Mouse (Mus musculus) midbrain, embryonic 13.5 days (tissue): ENCODE data around the gene Grip2. TPM values are rescaled to one million over a fixed set of nuclear protein-coding genes. Genes with fewer than 3 reads are reported as not detected.
A peak's percentile ranks its signal among the peaks of the same experiment; 100 is the strongest.

ENCODE experiments used
- ATAC-seq: fragments of 200-750 bp; cut with Nextera tagmentation; 2 replicates; pipeline ENCODE4 v1.8.0; 2017; ENCODE audit warnings: mild to moderate bottlenecking, moderate TSS enrichment, moderate library complexity
- H3K27ac ChIP-seq: fragments of 300-500 bp; sonication (generic); 2 replicates; pipeline ENCODE4 v1.5.1; 2015; ENCODE audit warnings: inconsistent platforms, mild to moderate bottlenecking, moderate library complexity
- H3K27me3 ChIP-seq: fragments of 300-500 bp; sonication (generic); 2 replicates; pipeline ENCODE4 v1.6.1; 2015; ENCODE audit warnings: mild to moderate bottlenecking, inconsistent platforms
- H3K36me3 ChIP-seq: fragments of 300-500 bp; sonication (generic); 2 replicates; pipeline ENCODE4 v1.6.1; 2015; ENCODE audit warnings: mild to moderate bottlenecking, inconsistent platforms
- H3K4me1 ChIP-seq: fragments of 300-500 bp; sonication (generic); replicated peaks from 2 replicates; pipeline ENCODE4 v1.6.1; 2015; ENCODE audit warnings: inconsistent platforms
- H3K4me2 ChIP-seq: fragments of 300-500 bp; sonication (generic); replicated peaks from 2 replicates; pipeline ENCODE4 v1.6.1; 2015; ENCODE audit warnings: moderate library complexity, mild to moderate bottlenecking, inconsistent platforms
- H3K4me3 ChIP-seq: fragments of 300-500 bp; sonication (generic); replicated peaks from 2 replicates; pipeline ENCODE4 v1.5.1; 2015; ENCODE audit warnings: mild to moderate bottlenecking, inconsistent platforms
- H3K9ac ChIP-seq: fragments of 300-500 bp; sonication (generic); replicated peaks from 2 replicates; pipeline ENCODE4 v1.6.1; 2015; ENCODE audit warnings: mild to moderate bottlenecking, inconsistent platforms
- H3K9me3 ChIP-seq: fragments of 300-500 bp; sonication (generic); 2 replicates; pipeline ENCODE4 v1.6.1; 2016; ENCODE audit warnings: mild to moderate bottlenecking, inconsistent platforms
- WGBS: fragments of 180-500 bp; shearing (Covaris S2); methylation state at CpG from one replicate; pipeline ENCODE4 v1.1.7; 2015; 5-methylcytosine and 5-hydroxymethylcytosine counted together
- polyA plus RNA-seq: library from polyadenylated mRNA; unstranded; fragments of >200 nt; fragmentation: Nextera tagmentation; extraction: Ambion mirVana; gene quantifications from 2 replicates; pipeline ENCODE4 v1.2.1, GENCODE M21; 2015

Gene Grip2
- polyA plus RNA-seq: 4.4 and 4.8 TPM in 2 replicates

- peak; percentile 37; the same call in 1 of the 2 replicates for ATAC-seq
- 47% methylated on average over 8 of the region's 11 CpGs for WGBS
- Histone ChIP-seq H3K4me2 (no peak within 1 kb of the TSS), H3K36me3 (no peaks in the 10 kb centered on the region), H3K27ac (no peak within 1 kb of the TSS), H3K4me3 (no peak within 1 kb of the TSS), H3K9ac (no peak within 1 kb of the TSS), H3K9me3 (no peaks in the 10 kb centered on the region), H3K27me3 (no peaks in the 10 kb centered on the region), H3K4me1 (no peaks in the 10 kb centered on the region)
Observed at GRCm38 (mm10) chr6:91827016-91827570, at the start of gene Grip2. Gene Grip2, minus strand, starts transcription at chr6:91827250.

- no peak overlapping the region for H3K9ac ChIP-seq
- H3K4me3 ChIP-seq: no peak overlapping the region
- H3K4me1 ChIP-seq: peaks cover 5% of the 10 kb centered on the region
- no peak for ATAC-seq
- peaks cover 7% of the 10 kb centered on the region; the same call in 1 of the 2 replicates for H3K27me3 ChIP-seq
- peaks cover 3% of the 10 kb centered on the region; the same call in 1 of the 2 replicates for H3K9me3 ChIP-seq
- no peak overlapping the region for H3K27ac ChIP-seq
- H3K36me3 ChIP-seq: no peaks in the 10 kb centered on the region
- WGBS: 72% methylated on average over 2 of the region's 2 CpGs
- H3K4me2 ChIP-seq: no peak overlapping the region
Observed at GRCm38 (mm10) chr6:91872781-91873180, 45.7 kb upstream of the Grip2 start.

- Histone ChIP-seq H3K27ac (no peak overlapping the region), H3K36me3 (no peaks in the 10 kb centered on the region), H3K27me3 (no peaks in the 10 kb centered on the region; the same call in 1 of the 2 replicates), H3K4me2 (no peak overlapping the region), H3K4me3 (no peak overlapping the region), H3K9me3 (peaks cover 3% of the 10 kb centered on the region; the same call in 1 of the 2 replicates), H3K9ac (no peak overlapping the region), H3K4me1 (no peaks in the 10 kb centered on the region)
- no peak for ATAC-seq
- WGBS: 89% methylated on average over 5 of the region's 5 CpGs
Observed at GRCm38 (mm10) chr6:91868091-91868490, 41.0 kb upstream of the Grip2 start.

GRCm38 (mm10) chr6:91865601-91866000 lies 38.6 kb upstream of the Grip2 start:
- Histone ChIP-seq H3K4me1 (no peaks in the 10 kb centered on the region), H3K4me2 (no peak overlapping the region), H3K9me3 (peaks cover under 1% of the 10 kb centered on the region; the same call in 1 of the 2 replicates), H3K9ac (no peak overlapping the region), H3K27ac (no peak overlapping the region), H3K27me3 (no peaks in the 10 kb centered on the region; the same call in 1 of the 2 replicates), H3K4me3 (no peak overlapping the region), H3K36me3 (no peaks in the 10 kb centered on the region)
- WGBS: 92% methylated on average over 11 of the region's 11 CpGs
- ATAC-seq: no peak

GRCm38 (mm10) chr6:91864595-91864994 lies 37.5 kb upstream of the Grip2 start:
- Histone ChIP-seq H3K27ac (no peak overlapping the region), H3K9ac (no peak overlapping the region), H3K36me3 (no peaks in the 10 kb centered on the region), H3K4me1 (no peaks in the 10 kb centered on the region), H3K9me3 (no peaks in the 10 kb centered on the region), H3K27me3 (no peaks in the 10 kb centered on the region), H3K4me2 (no peak overlapping the region), H3K4me3 (no peak overlapping the region)
- no peak for ATAC-seq
- WGBS: 84% methylated on average over 5 of the region's 5 CpGs

GRCm38 (mm10) chr6:91862848-91863247 lies 35.8 kb upstream of the Grip2 start:
- H3K27me3 ChIP-seq: no peaks in the 10 kb centered on the region
- H3K9ac ChIP-seq: no peak overlapping the region
- no peak overlapping the region for H3K4me3 ChIP-seq
- no peaks in the 10 kb centered on the region for H3K9me3 ChIP-seq
- ATAC-seq: no peak
- no peaks in the 10 kb centered on the region for H3K4me1 ChIP-seq
- no peak overlapping the region for H3K4me2 ChIP-seq
- H3K36me3 ChIP-seq: no peaks in the 10 kb centered on the region
- no peak overlapping the region for H3K27ac ChIP-seq

- H3K4me1 ChIP-seq: no peaks in the 10 kb centered on the region
- H3K9me3 ChIP-seq: no peaks in the 10 kb centered on the region
- ATAC-seq: no peak
- no peak overlapping the region for H3K4me2 ChIP-seq
- H3K9ac ChIP-seq: no peak overlapping the region
- no peak overlapping the region for H3K4me3 ChIP-seq
- H3K27ac ChIP-seq: no peak overlapping the region
- H3K36me3 ChIP-seq: no peaks in the 10 kb centered on the region
- no peaks in the 10 kb centered on the region for H3K27me3 ChIP-seq
- WGBS: 81% methylated on average over 5 of the region's 5 CpGs
Observed at GRCm38 (mm10) chr6:91858339-91858738, 31.3 kb upstream of the Grip2 start.

- Histone ChIP-seq H3K4me3 (no peak overlapping the region), H3K27me3 (no peaks in the 10 kb centered on the region; the same call in 1 of the 2 replicates), H3K4me2 (no peak overlapping the region), H3K9ac (no peak overlapping the region), H3K36me3 (no peaks in the 10 kb centered on the region), H3K4me1 (no peaks in the 10 kb centered on the region), H3K27ac (no peak overlapping the region), H3K9me3 (no peaks in the 10 kb centered on the region)
- ATAC-seq: peak; percentile 67
- WGBS: 2% methylated on average over 2 of the region's 2 CpGs
Observed at GRCm38 (mm10) chr6:91852550-91852949, 25.5 kb upstream of the Grip2 start.

GRCm38 (mm10) chr6:91843628-91844153 lies 16.6 kb upstream of the Grip2 start:
- H3K4me3 ChIP-seq: peak overlapping the region; percentile 60
- no peaks in the 10 kb centered on the region for H3K36me3 ChIP-seq
- H3K27ac ChIP-seq: peak overlapping the region; percentile 48; the same call in 1 of the 2 replicates
- peak overlapping the region; percentile 67 for H3K9ac ChIP-seq
- H3K4me1 ChIP-seq: peaks cover 34% of the 10 kb centered on the region
- peaks cover 55% of the 10 kb centered on the region for H3K27me3 ChIP-seq
- H3K9me3 ChIP-seq: no peaks in the 10 kb centered on the region
- H3K4me2 ChIP-seq: peak overlapping the region; percentile 85
- ATAC-seq: peak; percentile 28
- WGBS: 4% methylated on average over 68 of the region's 69 CpGs

GRCm38 (mm10) chr6:91842897-91843627 lies 16.0 kb upstream of the Grip2 start:
- Histone ChIP-seq H3K27me3 (peaks cover 55% of the 10 kb centered on the region), H3K9ac (peak overlapping the region; percentile 67), H3K36me3 (no peaks in the 10 kb centered on the region), H3K4me3 (peak overlapping the region; percentile 60), H3K4me2 (peak overlapping the region; percentile 85), H3K4me1 (peaks cover 40% of the 10 kb centered on the region), H3K27ac (peak overlapping the region; percentile 48; the same call in 1 of the 2 replicates), H3K9me3 (no peaks in the 10 kb centered on the region)
- peak; percentile 3 for ATAC-seq
- WGBS: 4% methylated on average over 46 of the region's 46 CpGs

GRCm38 (mm10) chr6:91839010-91839871 lies 12.2 kb upstream of the Grip2 start:
- Histone ChIP-seq H3K9ac (peak overlapping the region; percentile 60), H3K27me3 (peaks cover 32% of the 10 kb centered on the region), H3K36me3 (no peaks in the 10 kb centered on the region), H3K4me1 (peaks cover 43% of the 10 kb centered on the region), H3K4me3 (peak overlapping the region; percentile 34), H3K27ac (peak overlapping the region; percentile 95), H3K9me3 (no peaks in the 10 kb centered on the region), H3K4me2 (peak overlapping the region; percentile 50)
- peak; percentile 95 for ATAC-seq
- WGBS: 4% methylated on average over 23 of the region's 23 CpGs
